Mouse (Mus musculus): ENCODE results near the gene Cda. TPM values are rescaled to one million over a fixed set of nuclear protein-coding genes. Genes with fewer than 3 reads are reported as not detected.
"Not testable (repeated sequence)": the region's sequence is repeated elsewhere in the genome, so short reads cannot be mapped to it uniquely, and the experiment has no call there.

Gene Cda
- polyA plus RNA-seq, 1 experiment from 2014 or later = 7.6 TPM

GRCm38 (mm10) chr4:138335036-138335435 is 32.8 kb downstream of the Cda start:
- no peak overlapping the region for H3K4me3 ChIP-seq (ENCODE audit: low read depth, low read length)
- H3K27me3 ChIP-seq (ENCODE audit: control insufficient read depth, insufficient read depth, low read length) = peaks cover 18% of the 10 kb centered on the region
- no peak overlapping the region for H3K4me2 ChIP-seq
- no peaks in the 10 kb centered on the region for H3K9me3 ChIP-seq (replicated peaks; ENCODE audit: control insufficient read depth, low read length)
- no peak overlapping the region for H3K27ac ChIP-seq (ENCODE audit: low read depth, low read length)
- no peak for ATAC-seq (replicated peaks; ENCODE audit: insufficient number of reproducible peaks, low FRiP score, low TSS enrichment)
- 80% methylated on average over 12 of the region's 12 CpGs for WGBS (ENCODE audit: insufficient replicate concordance)
- H3K36me3 ChIP-seq (ENCODE audit: control insufficient read depth, insufficient read depth, low read length) = no peaks in the 10 kb centered on the region
- no peak overlapping the region for H3K9ac ChIP-seq (ENCODE audit: low read depth, low read length)
- H3K4me1 ChIP-seq (ENCODE audit: control insufficient read depth, insufficient read depth, low read length) = no peaks in the 10 kb centered on the region

DNA sequence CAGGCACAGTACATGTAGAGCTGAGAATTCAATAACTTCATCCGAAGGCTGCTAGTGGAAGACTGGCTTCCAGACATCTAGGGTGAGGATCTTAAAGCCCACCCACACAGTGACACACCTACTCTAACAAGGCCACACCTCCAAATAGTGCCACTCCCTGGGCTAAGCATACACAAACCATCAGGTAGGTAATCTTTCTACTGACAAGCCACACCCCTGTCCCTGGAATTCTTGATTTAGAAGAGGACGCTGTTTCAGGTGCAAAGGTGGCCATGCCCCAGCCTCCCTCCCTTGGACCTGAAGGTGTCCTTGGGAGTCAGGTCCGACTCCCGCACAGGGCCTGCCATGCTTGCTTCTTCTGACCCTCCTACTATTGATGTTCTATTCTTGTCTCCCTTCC is 34.7 kb downstream of the Cda start:
- no peak for ATAC-seq (replicated peaks; ENCODE audit: insufficient number of reproducible peaks, low FRiP score, low TSS enrichment)
- Histone ChIP-seq H3K27me3 (ENCODE audit: control insufficient read depth, insufficient read depth, low read length) (peaks cover 18% of the 10 kb centered on the region), H3K27ac (ENCODE audit: low read depth, low read length) (no peak overlapping the region), H3K4me3 (ENCODE audit: low read depth, low read length) (no peak overlapping the region), H3K36me3 (ENCODE audit: control insufficient read depth, insufficient read depth, low read length) (no peaks in the 10 kb centered on the region), H3K4me1 (ENCODE audit: control insufficient read depth, insufficient read depth, low read length) (no peaks in the 10 kb centered on the region), H3K9me3 (replicated peaks; ENCODE audit: control insufficient read depth, low read length) (no peaks in the 10 kb centered on the region), H3K4me2 (no peak overlapping the region), H3K9ac (ENCODE audit: low read depth, low read length) (no peak overlapping the region)
- WGBS (ENCODE audit: insufficient replicate concordance) = 84% methylated on average over 4 of the region's 4 CpGs

- no peak overlapping the region for H3K4me2 ChIP-seq
- ATAC-seq (replicated peaks; ENCODE audit: insufficient number of reproducible peaks, low FRiP score, low TSS enrichment) = no peak
- 68% methylated on average over 9 of the region's 9 CpGs for WGBS (ENCODE audit: insufficient replicate concordance)
- H3K4me1 ChIP-seq (ENCODE audit: control insufficient read depth, insufficient read depth, low read length) = no peaks in the 10 kb centered on the region
- no peaks in the 10 kb centered on the region for H3K9me3 ChIP-seq (replicated peaks; ENCODE audit: control insufficient read depth, low read length)
- H3K27ac ChIP-seq (ENCODE audit: low read depth, low read length) = no peak overlapping the region
- H3K9ac ChIP-seq (ENCODE audit: low read depth, low read length) = no peak overlapping the region
- peaks cover 18% of the 10 kb centered on the region for H3K27me3 ChIP-seq (ENCODE audit: control insufficient read depth, insufficient read depth, low read length)
- H3K4me3 ChIP-seq (ENCODE audit: low read depth, low read length) = no peak overlapping the region
- H3K36me3 ChIP-seq (ENCODE audit: control insufficient read depth, insufficient read depth, low read length) = no peaks in the 10 kb centered on the region
These were observed 36.1 kb downstream of the Cda start for GRCm38 (mm10) chr4:138331647-138332046.

DNA sequence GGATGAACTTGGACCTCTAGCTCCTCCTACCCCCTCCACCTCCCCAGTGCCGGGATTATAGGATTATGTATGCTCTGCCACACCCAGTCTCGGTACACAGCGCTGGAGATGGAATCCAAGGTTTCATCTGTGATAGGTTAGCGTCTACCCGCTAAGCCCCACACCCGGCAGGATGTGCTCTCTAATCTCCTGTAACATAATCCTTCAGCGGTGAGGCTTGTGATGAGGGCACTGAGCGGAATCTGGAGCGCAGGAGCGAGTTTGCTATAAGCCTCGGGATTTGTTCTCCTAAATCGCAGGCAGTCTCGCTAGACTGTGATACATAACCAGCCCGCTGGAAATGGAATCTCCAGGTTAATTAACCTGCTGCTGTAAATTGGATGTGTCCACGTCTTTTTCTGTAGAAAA is 37.5 kb downstream of the Cda start:
- H3K4me1 ChIP-seq (ENCODE audit: control insufficient read depth, insufficient read depth, low read length) = peaks cover 2% of the 10 kb centered on the region; the same call in 1 of the 2 replicates
- no peak overlapping the region for H3K4me3 ChIP-seq (ENCODE audit: low read depth, low read length)
- no peaks in the 10 kb centered on the region for H3K9me3 ChIP-seq (replicated peaks; ENCODE audit: control insufficient read depth, low read length)
- H3K36me3 ChIP-seq (ENCODE audit: control insufficient read depth, insufficient read depth, low read length) = no peaks in the 10 kb centered on the region
- no peak overlapping the region for H3K4me2 ChIP-seq
- H3K27ac ChIP-seq (ENCODE audit: low read depth, low read length) = no peak overlapping the region
- no peak for ATAC-seq (replicated peaks; ENCODE audit: insufficient number of reproducible peaks, low FRiP score, low TSS enrichment)
- H3K9ac ChIP-seq (ENCODE audit: low read depth, low read length) = no peak overlapping the region
- peaks cover 18% of the 10 kb centered on the region for H3K27me3 ChIP-seq (ENCODE audit: control insufficient read depth, insufficient read depth, low read length)
- 18% methylated on average over 15 of the region's 15 CpGs for WGBS (ENCODE audit: insufficient replicate concordance)

GRCm38 (mm10) chr4:138327891-138328470 is 39.8 kb downstream of the Cda start:
- ATAC-seq (replicated peaks; ENCODE audit: insufficient number of reproducible peaks, low FRiP score, low TSS enrichment) = no peak
- Histone ChIP-seq H3K9ac (ENCODE audit: low read depth, low read length) (no peak overlapping the region), H3K36me3 (ENCODE audit: control insufficient read depth, insufficient read depth, low read length) (no peaks in the 10 kb centered on the region), H3K27me3 (ENCODE audit: control insufficient read depth, insufficient read depth, low read length) (peaks cover 18% of the 10 kb centered on the region), H3K4me1 (ENCODE audit: control insufficient read depth, insufficient read depth, low read length) (peaks cover 13% of the 10 kb centered on the region), H3K4me2 (peak overlapping the region; percentile 51), H3K4me3 (ENCODE audit: low read depth, low read length) (peak overlapping the region; percentile 26; the same call in 1 of the 2 replicates), H3K27ac (ENCODE audit: low read depth, low read length) (no peak overlapping the region; the same call in 1 of the 2 replicates), H3K9me3 (replicated peaks; ENCODE audit: control insufficient read depth, low read length) (no peaks in the 10 kb centered on the region)
- WGBS (ENCODE audit: insufficient replicate concordance) = 72% methylated on average over 7 of the region's 7 CpGs

DNA sequence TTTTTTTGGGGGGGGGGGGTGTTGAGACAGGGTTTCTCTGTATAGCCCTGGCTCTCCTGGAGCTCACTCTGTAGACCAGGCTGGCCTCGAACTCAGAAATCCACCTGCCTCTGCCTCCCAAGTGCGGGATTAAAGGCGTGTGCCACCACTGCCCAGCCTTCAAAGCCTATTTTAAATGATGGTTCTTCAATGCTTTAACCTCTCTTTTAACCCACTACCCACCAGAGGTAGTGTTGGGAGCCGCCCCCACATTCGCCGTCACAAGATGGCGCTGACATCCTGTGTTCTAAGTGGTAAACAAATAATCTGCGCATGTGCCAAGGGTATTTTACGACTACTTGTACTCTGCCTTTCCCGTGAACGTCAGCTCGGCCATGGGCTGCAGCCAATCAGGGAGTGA is 40.6 kb downstream of the Cda start:
- Histone ChIP-seq H3K27me3 (ENCODE audit: control insufficient read depth, insufficient read depth, low read length) (peaks cover 13% of the 10 kb centered on the region), H3K4me1 (ENCODE audit: control insufficient read depth, insufficient read depth, low read length) (peaks cover 16% of the 10 kb centered on the region)
- not testable (repeated sequence) for H3K4me3 ChIP-seq (ENCODE audit: low read depth, low read length); H3K9ac ChIP-seq (ENCODE audit: low read depth, low read length); H3K9me3 ChIP-seq (replicated peaks; ENCODE audit: control insufficient read depth, low read length); H3K36me3 ChIP-seq (ENCODE audit: control insufficient read depth, insufficient read depth, low read length); H3K27ac ChIP-seq (ENCODE audit: low read depth, low read length); H3K4me2 ChIP-seq; ATAC-seq (replicated peaks; ENCODE audit: insufficient number of reproducible peaks, low FRiP score, low TSS enrichment)
- 58% methylated on average over 7 of the region's 12 CpGs for WGBS (ENCODE audit: insufficient replicate concordance)

DNA sequence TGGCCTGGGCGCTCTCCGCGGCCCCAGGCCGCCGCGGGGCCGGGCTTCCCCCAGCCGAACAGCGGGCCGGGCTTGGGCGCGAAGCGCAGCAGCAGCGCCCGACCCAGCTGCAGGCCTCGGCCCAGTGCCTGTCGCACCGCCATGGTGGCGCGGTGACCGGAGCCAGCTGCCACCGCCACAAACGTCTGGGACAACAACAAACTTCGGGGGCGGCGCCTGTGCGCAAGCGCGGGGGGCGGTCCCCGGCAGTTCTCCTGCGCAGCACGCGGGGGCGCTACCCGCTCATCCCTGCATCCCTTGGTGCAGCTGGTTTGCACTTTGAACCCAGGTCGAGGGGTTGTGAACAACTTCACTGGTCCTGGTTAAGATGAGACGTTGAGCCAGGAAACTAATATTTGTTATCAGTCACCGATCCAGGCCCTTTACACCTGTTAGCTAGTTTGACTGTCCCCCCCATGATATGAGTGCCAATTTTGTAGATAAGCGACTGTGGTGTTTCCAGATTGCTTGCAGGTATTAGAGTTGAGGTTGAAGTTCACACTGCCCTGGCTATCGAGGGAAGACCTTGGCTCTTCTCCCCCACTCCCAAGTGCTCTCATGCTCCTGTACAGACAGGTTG is 41.6 kb downstream of the Cda start, which contains the start of gene Pink1:
Gene Pink1, minus strand, starts transcription at position 231 of the 619 bp plus-strand sequence.
- H3K9ac ChIP-seq (ENCODE audit: low read depth, low read length) = peak within 1 kb of the TSS; percentile 92
- H3K4me1 ChIP-seq (ENCODE audit: control insufficient read depth, insufficient read depth, low read length) = peaks cover 22% of the 10 kb centered on the region
- ATAC-seq (replicated peaks; ENCODE audit: insufficient number of reproducible peaks, low FRiP score, low TSS enrichment) = peak; percentile 75
- peak within 1 kb of the TSS; percentile 64 for H3K4me2 ChIP-seq
- peak within 1 kb of the TSS; percentile 97 for H3K27ac ChIP-seq (ENCODE audit: low read depth, low read length)
- 3% methylated on average over 41 of the region's 41 CpGs for WGBS (ENCODE audit: insufficient replicate concordance)
- H3K9me3 ChIP-seq (replicated peaks; ENCODE audit: control insufficient read depth, low read length) = no peaks in the 10 kb centered on the region
- H3K27me3 ChIP-seq (ENCODE audit: control insufficient read depth, insufficient read depth, low read length) = peaks cover 5% of the 10 kb centered on the region
- peak within 1 kb of the TSS; percentile 72 for H3K4me3 ChIP-seq (ENCODE audit: low read depth, low read length)
- H3K36me3 ChIP-seq (ENCODE audit: control insufficient read depth, insufficient read depth, low read length) = no peaks in the 10 kb centered on the region

GRCm38 (mm10) chr4:138325466-138326076 is 42.2 kb downstream of the Cda start:
- H3K27me3 ChIP-seq (ENCODE audit: control insufficient read depth, insufficient read depth, low read length) = no peaks in the 10 kb centered on the region; the same call in 1 of the 2 replicates
- peak overlapping the region; percentile 92 for H3K9ac ChIP-seq (ENCODE audit: low read depth, low read length)
- no peaks in the 10 kb centered on the region for H3K9me3 ChIP-seq (replicated peaks; ENCODE audit: control insufficient read depth, low read length)
- under 1% methylated on average over 45 of the region's 45 CpGs for WGBS (ENCODE audit: insufficient replicate concordance)
- H3K4me2 ChIP-seq = peak overlapping the region; percentile 64
- peak overlapping the region; percentile 97 for H3K27ac ChIP-seq (ENCODE audit: low read depth, low read length)
- H3K36me3 ChIP-seq (ENCODE audit: control insufficient read depth, insufficient read depth, low read length) = no peaks in the 10 kb centered on the region
- peak; percentile 93 for ATAC-seq (replicated peaks; ENCODE audit: insufficient number of reproducible peaks, low FRiP score, low TSS enrichment)
- peaks cover 22% of the 10 kb centered on the region for H3K4me1 ChIP-seq (ENCODE audit: control insufficient read depth, insufficient read depth, low read length)
- H3K4me3 ChIP-seq (ENCODE audit: low read depth, low read length) = peak overlapping the region; percentile 72

Data from heart, embryonic 11.5 days (tissue).